Mouse (Mus musculus) limb, embryonic 13.5 days (tissue): Measurements from ENCODE around the gene Plcb1. TPM values are rescaled to one million over a fixed set of nuclear protein-coding genes. Genes with fewer than 3 reads are reported as not detected.
A peak's percentile ranks its signal among the peaks of the same experiment; 100 is the strongest.

Source experiments
- ATAC-seq: fragments of 200-750 bp; cut with Nextera tagmentation; 2 replicates; pipeline ENCODE4 v1.8.0; 2017; ENCODE audit warnings: low read depth, moderate number of reproducible peaks, moderate TSS enrichment; ENCODE audit not compliant: low FRiP score
- H3K27ac ChIP-seq: fragments of 300-500 bp; sonication (generic); 2 replicates; pipeline ENCODE4 v1.5.1; 2015; ENCODE audit warnings: inconsistent platforms, mild to moderate bottlenecking, moderate library complexity
- H3K27me3 ChIP-seq: fragments of 300-500 bp; sonication (generic); 2 replicates; pipeline ENCODE4 v1.6.1; 2015; ENCODE audit warnings: mild to moderate bottlenecking, inconsistent platforms
- H3K36me3 ChIP-seq: fragments of 300-500 bp; sonication (generic); 2 replicates; pipeline ENCODE4 v1.6.1; 2015; ENCODE audit warnings: inconsistent platforms, mild to moderate bottlenecking, moderate library complexity
- H3K4me1 ChIP-seq: fragments of 300-500 bp; sonication (generic); 2 replicates; pipeline ENCODE4 v1.6.1; 2015; ENCODE audit warnings: inconsistent platforms
- H3K4me2 ChIP-seq: fragments of 300-500 bp; sonication (generic); replicated peaks from 2 replicates; pipeline ENCODE4 v1.6.1; 2015; ENCODE audit warnings: inconsistent platforms, mild to moderate bottlenecking, moderate library complexity
- H3K4me3 ChIP-seq: fragments of 300-500 bp; sonication (generic); 2 replicates; pipeline ENCODE4 v1.5.1; 2015; ENCODE audit warnings: moderate library complexity, mild to moderate bottlenecking, inconsistent platforms
- H3K9ac ChIP-seq: fragments of 300-500 bp; sonication (generic); 2 replicates; pipeline ENCODE4 v1.6.1; 2015; ENCODE audit warnings: mild to moderate bottlenecking, inconsistent platforms
- H3K9me3 ChIP-seq: fragments of 300-500 bp; sonication (generic); 2 replicates; pipeline ENCODE4 v1.6.1; 2016; ENCODE audit warnings: inconsistent platforms
- WGBS: fragments of 180-500 bp; shearing (Covaris S2); methylation state at CpG from one replicate; pipeline ENCODE4 v1.1.7; 2015; 5-methylcytosine and 5-hydroxymethylcytosine counted together
- polyA plus RNA-seq: library from polyadenylated mRNA; unstranded; fragments of >200 nt; fragmentation: Nextera tagmentation; extraction: Ambion mirVana; gene quantifications from 2 replicates; pipeline ENCODE4 v1.2.1, GENCODE M21; 2015

The Plcb1 gene
- 13.2 and 15.5 TPM in 2 replicates for polyA plus RNA-seq

GRCm38 (mm10) chr2:134785970-134786855 lies at the start of gene Plcb1:
Gene Plcb1, plus strand, starts transcription at chr2:134786067.
- Histone ChIP-seq H3K4me3 (peak within 1 kb of the TSS; percentile 78), H3K27me3 (peaks cover 18% of the 10 kb centered on the region), H3K4me1 (peaks cover 14% of the 10 kb centered on the region), H3K9me3 (no peaks in the 10 kb centered on the region), H3K27ac (peak within 1 kb of the TSS; percentile 63), H3K4me2 (peak within 1 kb of the TSS; percentile 95), H3K9ac (peak within 1 kb of the TSS; percentile 85), H3K36me3 (no peaks in the 10 kb centered on the region)
- under 1% methylated on average over 83 of the region's 88 CpGs for WGBS
- ATAC-seq, result peak; percentile 96

- Histone ChIP-seq H3K9ac (no peak overlapping the region), H3K27me3 (no peaks in the 10 kb centered on the region), H3K4me2 (no peak overlapping the region), H3K4me3 (no peak overlapping the region), H3K4me1 (no peaks in the 10 kb centered on the region), H3K27ac (no peak overlapping the region), H3K9me3 (no peaks in the 10 kb centered on the region), H3K36me3 (no peaks in the 10 kb centered on the region)
- no peak for ATAC-seq
These were observed 30.3 kb upstream of the Plcb1 start for GRCm38 (mm10) chr2:134755537-134755936.

- ATAC-seq, result no peak
- no peaks in the 10 kb centered on the region for H3K27me3 ChIP-seq
- WGBS, result 60% methylated on average over 1 of the region's 1 CpGs
- no peaks in the 10 kb centered on the region for H3K36me3 ChIP-seq
- no peaks in the 10 kb centered on the region for H3K4me1 ChIP-seq
- no peak overlapping the region for H3K27ac ChIP-seq
- no peaks in the 10 kb centered on the region for H3K9me3 ChIP-seq
- H3K9ac ChIP-seq, result no peak overlapping the region
- no peak overlapping the region for H3K4me3 ChIP-seq
- H3K4me2 ChIP-seq, result no peak overlapping the region
These were observed 29.8 kb upstream of the Plcb1 start for GRCm38 (mm10) chr2:134756086-134756485.

GRCm38 (mm10) chr2:134761029-134761428 lies 24.8 kb upstream of the Plcb1 start:
- Histone ChIP-seq H3K9ac (no peak overlapping the region), H3K27me3 (no peaks in the 10 kb centered on the region)
- 88% methylated on average over 1 of the region's 1 CpGs for WGBS

GRCm38 (mm10) chr2:134763406-134763990 lies 22.4 kb upstream of the Plcb1 start:
- no peak overlapping the region for H3K9ac ChIP-seq
- H3K27me3 ChIP-seq, result no peaks in the 10 kb centered on the region
- no peak for ATAC-seq
- 95% methylated on average over 8 of the region's 8 CpGs for WGBS
- no peaks in the 10 kb centered on the region for H3K4me1 ChIP-seq
- H3K27ac ChIP-seq, result no peak overlapping the region
- no peak overlapping the region for H3K4me2 ChIP-seq
- no peaks in the 10 kb centered on the region for H3K9me3 ChIP-seq
- no peaks in the 10 kb centered on the region for H3K36me3 ChIP-seq
- H3K4me3 ChIP-seq, result no peak overlapping the region

More at GRCm38 (mm10) chr2:134761029-134761428, 24.8 kb upstream of the Plcb1 start:
- Histone ChIP-seq H3K27ac (no peak overlapping the region), H3K9me3 (no peaks in the 10 kb centered on the region), H3K36me3 (no peaks in the 10 kb centered on the region), H3K4me1 (no peaks in the 10 kb centered on the region), H3K4me3 (no peak overlapping the region), H3K4me2 (no peak overlapping the region)
- ATAC-seq, result no peak

GRCm38 (mm10) chr2:134764506-134764905 lies 21.4 kb upstream of the Plcb1 start:
- no peaks in the 10 kb centered on the region for H3K9me3 ChIP-seq
- H3K4me1 ChIP-seq, result no peaks in the 10 kb centered on the region
- no peak overlapping the region for H3K9ac ChIP-seq
- 86% methylated on average over 2 of the region's 2 CpGs for WGBS
- H3K27ac ChIP-seq, result no peak overlapping the region
- no peak overlapping the region for H3K4me2 ChIP-seq
- H3K27me3 ChIP-seq, result no peaks in the 10 kb centered on the region
- no peak overlapping the region for H3K4me3 ChIP-seq
- H3K36me3 ChIP-seq, result no peaks in the 10 kb centered on the region
- ATAC-seq, result no peak

GRCm38 (mm10) chr2:134779826-134780225 lies 6.0 kb upstream of the Plcb1 start:
- WGBS, result 68% methylated on average over 5 of the region's 5 CpGs

GRCm38 (mm10) chr2:134780316-134780715 lies 5.6 kb upstream of the Plcb1 start:
- no peak overlapping the region for H3K27ac ChIP-seq
- no peak overlapping the region for H3K4me2 ChIP-seq
- ATAC-seq, result no peak
- peaks cover 9% of the 10 kb centered on the region for H3K27me3 ChIP-seq
- H3K36me3 ChIP-seq, result no peaks in the 10 kb centered on the region
- no peaks in the 10 kb centered on the region for H3K9me3 ChIP-seq
- H3K4me3 ChIP-seq, result no peak overlapping the region
- no peaks in the 10 kb centered on the region for H3K4me1 ChIP-seq
- no peak overlapping the region for H3K9ac ChIP-seq

More at GRCm38 (mm10) chr2:134779826-134780225, 6.0 kb upstream of the Plcb1 start:
- Histone ChIP-seq H3K27me3 (peaks cover 7% of the 10 kb centered on the region), H3K9me3 (no peaks in the 10 kb centered on the region), H3K4me2 (no peak overlapping the region), H3K4me3 (no peak overlapping the region), H3K4me1 (no peaks in the 10 kb centered on the region), H3K9ac (no peak overlapping the region), H3K36me3 (no peaks in the 10 kb centered on the region), H3K27ac (no peak overlapping the region)
- ATAC-seq, result no peak

- H3K9me3 ChIP-seq, result no peaks in the 10 kb centered on the region
- ATAC-seq, result 0 out of 2 replicates have a peak, but pooled peaks have one; percentile 20
- H3K36me3 ChIP-seq, result no peaks in the 10 kb centered on the region
- peaks cover 18% of the 10 kb centered on the region for H3K27me3 ChIP-seq
- peak overlapping the region; percentile 78 for H3K4me3 ChIP-seq
- no peak overlapping the region for H3K27ac ChIP-seq
- WGBS, result 5% methylated on average over 6 of the region's 6 CpGs
- peak overlapping the region; percentile 95 for H3K4me2 ChIP-seq
- peak overlapping the region; percentile 85 for H3K9ac ChIP-seq
- H3K4me1 ChIP-seq, result peaks cover 14% of the 10 kb centered on the region
These were observed 986 bp downstream of the Plcb1 start for GRCm38 (mm10) chr2:134786856-134787250.

GRCm38 (mm10) chr2:134787336-134788095 lies 1.6 kb downstream of the Plcb1 start:
- H3K9ac ChIP-seq, result no peak overlapping the region
- H3K36me3 ChIP-seq, result no peaks in the 10 kb centered on the region
- no peak overlapping the region for H3K27ac ChIP-seq
- H3K4me2 ChIP-seq, result peak overlapping the region; percentile 95
- H3K27me3 ChIP-seq, result peaks cover 18% of the 10 kb centered on the region
- 61% methylated on average over 12 of the region's 12 CpGs for whole genome bisulfite sequencing
- peaks cover 14% of the 10 kb centered on the region for H3K4me1 ChIP-seq
- no peaks in the 10 kb centered on the region for H3K9me3 ChIP-seq
- peak overlapping the region; percentile 78 for H3K4me3 ChIP-seq
- ATAC-seq, result no peak

GRCm38 (mm10) chr2:134792926-134793325 lies 7.1 kb downstream of the Plcb1 start:
- ATAC-seq, result no peak; the same call in 1 of the 2 replicates
- peaks cover 17% of the 10 kb centered on the region for H3K4me1 ChIP-seq
- H3K27me3 ChIP-seq, result no peaks in the 10 kb centered on the region
- H3K4me2 ChIP-seq, result peak overlapping the region; percentile 41
- WGBS, result 16% methylated on average over 7 of the region's 7 CpGs
- no peak overlapping the region for H3K9ac ChIP-seq
- no peaks in the 10 kb centered on the region for H3K36me3 ChIP-seq
- H3K27ac ChIP-seq, result no peak overlapping the region
- peak overlapping the region; percentile 13; the same call in 1 of the 2 replicates for H3K4me3 ChIP-seq
- H3K9me3 ChIP-seq, result no peaks in the 10 kb centered on the region

- H3K9me3 ChIP-seq, result no peaks in the 10 kb centered on the region
These were observed 14.4 kb downstream of the Plcb1 start for GRCm38 (mm10) chr2:134800226-134800625.

More at GRCm38 (mm10) chr2:134800226-134800625, 14.4 kb downstream of the Plcb1 start:
- WGBS, result 70% methylated on average over 1 of the region's 1 CpGs
- Histone ChIP-seq H3K4me3 (no peak overlapping the region), H3K27me3 (no peaks in the 10 kb centered on the region), H3K27ac (no peak overlapping the region), H3K4me2 (no peak overlapping the region), H3K4me1 (peaks cover 4% of the 10 kb centered on the region; the same call in 1 of the 2 replicates), H3K36me3 (no peaks in the 10 kb centered on the region), H3K9ac (no peak overlapping the region)
- no peak for ATAC-seq
